Mouse (Mus musculus) liver, postnatal 0 days (tissue): ENCODE results near the gene Olfr690.

Experiments
- CTCF ChIP-seq: sonication (generic); IDR thresholded peaks from 2 replicates; pipeline ENCODE4 v1.5.1; 2016; ENCODE audit warnings: antibody characterized with exemption, low read depth
- EP300 ChIP-seq: IDR thresholded peaks from 2 replicates; pipeline ENCODE4 v1.6.1; 2016; ENCODE audit warnings: antibody characterized with exemption, low read depth, mild to moderate bottlenecking

DNA sequence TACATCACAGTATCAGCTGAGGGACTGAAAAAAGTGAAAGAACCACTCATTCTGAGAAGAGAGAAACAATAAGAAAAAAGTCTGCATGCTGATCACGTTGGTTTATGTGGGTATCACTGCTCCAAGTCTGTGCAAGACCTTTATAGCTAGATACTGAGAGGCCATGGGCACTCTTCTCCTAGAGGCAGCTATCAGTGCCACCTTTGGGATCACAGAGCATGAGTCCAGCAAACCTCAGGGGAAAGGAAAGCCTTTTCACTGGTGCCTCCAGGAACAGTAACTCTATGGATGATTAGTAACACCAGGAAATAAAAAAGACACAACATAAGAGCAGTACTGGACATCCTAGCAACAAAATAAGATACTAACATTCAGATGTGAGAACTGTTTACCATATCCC, 8.3 kb upstream of the Olfr690 start, which contains the start of gene Olfr691:
- TF ChIP-seq CTCF (no peak), EP300 (no peak)
